Mouse (Mus musculus): ENCODE measurements around the gene Shisa5. TPM values are rescaled to one million over a fixed set of nuclear protein-coding genes. Genes with fewer than 3 reads are reported as not detected.
A peak's percentile ranks its signal among the peaks of the same experiment; 100 is the strongest.

The Shisa5 gene
- polyA plus RNA-seq, 1 experiment = 82.8 TPM

- TF ChIP-seq TCF12 (IDR thresholded peaks at IDR 0.05; ENCODE audit: insufficient read depth, poor library complexity, severe bottlenecking) (no peak), MAX (IDR thresholded peaks at IDR 0.05; ENCODE audit: low read depth) (no peak), POLR2A (IDR thresholded peaks at IDR 0.05; ENCODE audit: insufficient read length, low read depth) (no peak), USF1 (IDR thresholded peaks at IDR 0.05; ENCODE audit: low read depth) (no peak), CEBPB (IDR thresholded peaks at IDR 0.05; ENCODE audit: insufficient read depth, poor library complexity, severe bottlenecking) (no peak), REST (IDR thresholded peaks at IDR 0.05; ENCODE audit: insufficient read depth, insufficient read length) (no peak), MYOD1 (IDR thresholded peaks at IDR 0.05; ENCODE audit: control insufficient read depth in 1 of 3, insufficient read length in 2 of 3, low read depth in 2 of 3) (no peak), SRF (IDR thresholded peaks at IDR 0.05; ENCODE audit: control insufficient read depth, insufficient read length, low read depth) (no peak), MYOG (IDR thresholded peaks at IDR 0.05; ENCODE audit: control insufficient read depth in 1 of 3, insufficient read depth in 1 of 3, insufficient read length in 2 of 3, low read depth in 2 of 3) (no peak), TCF3 (IDR thresholded peaks at IDR 0.05; ENCODE audit: insufficient read length, low read depth) (no peak), E2F4 (IDR thresholded peaks at IDR 0.05; ENCODE audit: insufficient read depth) (no peak), POLR2AphosphoS2 (IDR thresholded peaks at IDR 0.05; ENCODE audit: insufficient read length, low read depth) (no peak)
- H3K4me3 ChIP-seq = no peak overlapping the region
- H3ac ChIP-seq (ENCODE audit: control insufficient read depth, insufficient read length) = no peak overlapping the region
- no peaks in the 10 kb centered on the region for H3K27me3 ChIP-seq (ENCODE audit: control insufficient read depth, insufficient read depth, insufficient read length)
- no peaks in the 10 kb centered on the region for H3K36me3 ChIP-seq (ENCODE audit: control insufficient read depth, insufficient read depth)
- no peaks in the 10 kb centered on the region for H3K79me2 ChIP-seq (ENCODE audit: control insufficient read depth, insufficient read depth)
- H3K4me2 ChIP-seq (ENCODE audit: low read depth) = no peak overlapping the region
These were observed 21.3 kb upstream of the Shisa5 start for GRCm38 (mm10) chr9:109016973-109017604.

DNA sequence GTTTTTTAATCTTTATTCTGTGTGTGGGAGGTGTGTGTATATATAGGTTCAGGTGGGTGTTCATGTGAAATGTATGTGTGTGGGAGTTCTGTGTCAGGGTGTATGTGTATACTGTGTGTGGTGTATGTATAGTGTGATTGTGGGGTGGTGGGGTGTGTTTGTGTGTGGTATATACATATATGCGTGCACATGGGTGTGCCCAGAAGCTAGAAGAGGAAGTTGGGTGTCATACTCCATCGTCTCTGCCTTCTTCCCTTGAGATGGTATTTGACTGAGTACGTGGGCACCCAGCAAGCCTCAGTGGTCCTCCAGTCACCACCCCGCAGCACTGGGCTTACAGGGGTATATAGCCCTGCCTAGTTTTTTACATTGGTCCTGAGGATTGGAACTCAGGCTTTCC, 16.9 kb upstream of the Shisa5 start:
- no peaks in the 10 kb centered on the region for H3K36me3 ChIP-seq (ENCODE audit: control insufficient read depth, insufficient read depth)
- no peak for TF ChIP-seq MAX (IDR thresholded peaks at IDR 0.05; ENCODE audit: low read depth)
- TF ChIP-seq POLR2A (IDR thresholded peaks at IDR 0.05; ENCODE audit: insufficient read length, low read depth) = no peak
- no peak for TF ChIP-seq USF1 (IDR thresholded peaks at IDR 0.05; ENCODE audit: low read depth)
- no peak for TF ChIP-seq MYOD1 (IDR thresholded peaks at IDR 0.05; ENCODE audit: control insufficient read depth in 1 of 3, insufficient read length in 2 of 3, low read depth in 2 of 3)
- no peak for TF ChIP-seq MYOG (IDR thresholded peaks at IDR 0.05; ENCODE audit: control insufficient read depth in 1 of 3, insufficient read depth in 1 of 3, insufficient read length in 2 of 3, low read depth in 2 of 3)
- TF ChIP-seq POLR2AphosphoS2 (IDR thresholded peaks at IDR 0.05; ENCODE audit: insufficient read length, low read depth) = no peak
- TF ChIP-seq TCF12 (IDR thresholded peaks at IDR 0.05; ENCODE audit: insufficient read depth, poor library complexity, severe bottlenecking) = no peak
- no peak for TF ChIP-seq SRF (IDR thresholded peaks at IDR 0.05; ENCODE audit: control insufficient read depth, insufficient read length, low read depth)
- no peak for TF ChIP-seq CEBPB (IDR thresholded peaks at IDR 0.05; ENCODE audit: insufficient read depth, poor library complexity, severe bottlenecking)
- no peak for TF ChIP-seq REST (IDR thresholded peaks at IDR 0.05; ENCODE audit: insufficient read depth, insufficient read length)
- TF ChIP-seq E2F4 (IDR thresholded peaks at IDR 0.05; ENCODE audit: insufficient read depth) = no peak
- no peak for TF ChIP-seq TCF3 (IDR thresholded peaks at IDR 0.05; ENCODE audit: insufficient read length, low read depth)
- no peaks in the 10 kb centered on the region for H3K79me2 ChIP-seq (ENCODE audit: control insufficient read depth, insufficient read depth)
- no peak overlapping the region for H3K4me3 ChIP-seq
- H3K4me2 ChIP-seq (ENCODE audit: low read depth) = no peak overlapping the region
- H3K27me3 ChIP-seq (ENCODE audit: control insufficient read depth, insufficient read depth, insufficient read length) = no peaks in the 10 kb centered on the region
- no peak overlapping the region for H3ac ChIP-seq (ENCODE audit: control insufficient read depth, insufficient read length)

GRCm38 (mm10) chr9:109022866-109023685, 15.3 kb upstream of the Shisa5 start:
- no peaks in the 10 kb centered on the region for H3K79me2 ChIP-seq (ENCODE audit: control insufficient read depth, insufficient read depth)
- TF ChIP-seq MYOD1 (IDR thresholded peaks at IDR 0.05; ENCODE audit: control insufficient read depth in 1 of 3, insufficient read length in 2 of 3, low read depth in 2 of 3) (no peak), TCF12 (IDR thresholded peaks at IDR 0.05; ENCODE audit: insufficient read depth, poor library complexity, severe bottlenecking) (no peak), REST (IDR thresholded peaks at IDR 0.05; ENCODE audit: insufficient read depth, insufficient read length) (no peak), USF1 (IDR thresholded peaks at IDR 0.05; ENCODE audit: low read depth) (no peak), CEBPB (IDR thresholded peaks at IDR 0.05; ENCODE audit: insufficient read depth, poor library complexity, severe bottlenecking) (no peak)
- no peaks in the 10 kb centered on the region for H3K27me3 ChIP-seq (ENCODE audit: control insufficient read depth, insufficient read depth, insufficient read length)
- no peak overlapping the region for H3ac ChIP-seq (ENCODE audit: control insufficient read depth, insufficient read length)
- no peak overlapping the region for H3K4me2 ChIP-seq (ENCODE audit: low read depth)
- no peak overlapping the region for H3K4me3 ChIP-seq
- no peaks in the 10 kb centered on the region for H3K36me3 ChIP-seq (ENCODE audit: control insufficient read depth, insufficient read depth)

GRCm38 (mm10) chr9:109027521-109027920, 10.8 kb upstream of the Shisa5 start:
- no peaks in the 10 kb centered on the region for H3K36me3 ChIP-seq (ENCODE audit: control insufficient read depth, insufficient read depth)
- no peak overlapping the region for H3ac ChIP-seq (ENCODE audit: control insufficient read depth, insufficient read length)
- H3K27me3 ChIP-seq (ENCODE audit: control insufficient read depth, insufficient read depth, insufficient read length) = no peaks in the 10 kb centered on the region
- no peak overlapping the region for H3K4me3 ChIP-seq
- no peak overlapping the region for H3K4me2 ChIP-seq (ENCODE audit: low read depth)
- H3K79me2 ChIP-seq (ENCODE audit: control insufficient read depth, insufficient read depth) = no peaks in the 10 kb centered on the region
- peak in 1 of 3 experiments; percentile 18 for TF ChIP-seq MYOD1 (IDR thresholded peaks at IDR 0.05; ENCODE audit: control insufficient read depth in 1 of 3, insufficient read length in 2 of 3, low read depth in 2 of 3)
- peak in 1 of 3 experiments; percentile 71 for TF ChIP-seq MYOG (IDR thresholded peaks at IDR 0.05; ENCODE audit: control insufficient read depth in 1 of 3, insufficient read depth in 1 of 3, insufficient read length in 2 of 3, low read depth in 2 of 3)
- no peak for TF ChIP-seq REST (IDR thresholded peaks at IDR 0.05; ENCODE audit: insufficient read depth, insufficient read length)
